Mouse (Mus musculus) thymus, adult 18-20 months (tissue): Measurements from ENCODE around the gene Plcb3.

Source experiments
- DNase-seq, 2 experiments: peaks; one replicate each; pipeline ENCODE4 v3.0.0; 2022; ENCODE audit warnings: mixed read lengths in 2 of 2

Gene Plcb3

DNA sequence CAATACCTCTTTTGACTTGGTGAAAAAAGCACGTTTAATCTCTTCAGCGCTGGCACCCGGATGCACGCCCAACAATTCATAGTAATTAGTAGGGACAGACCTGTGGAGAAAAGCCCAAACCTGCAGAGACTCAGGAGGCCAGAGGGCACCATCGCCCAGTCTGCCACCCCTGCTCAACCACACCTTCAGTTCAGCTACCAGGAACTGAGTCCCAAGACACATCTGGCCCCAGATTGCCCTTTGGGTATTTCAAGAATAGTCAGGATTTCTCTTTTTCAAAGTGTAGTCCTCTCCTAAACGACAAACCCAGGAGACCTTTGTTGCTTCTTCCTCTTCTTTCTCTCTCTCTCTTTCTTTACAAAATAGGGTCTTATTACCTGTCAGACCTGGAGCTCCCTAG, 14.4 kb upstream of the Plcb3 start:
- DNase-seq = no peak

- no peak for DNase-seq
These were observed 13.0 kb upstream of the Plcb3 start for GRCm38 (mm10) chr19:6989251-6989650.

GRCm38 (mm10) chr19:6987904-6988285, 11.6 kb upstream of the Plcb3 start:
- DNase-seq = no peak

GRCm38 (mm10) chr19:6987061-6987903, 11.0 kb upstream of the Plcb3 start, which contains the start of gene Vegfb:
Vegfb (minus strand) TSS chr19:6987651.
- peak; percentile 67 to 68 for DNase-seq

GRCm38 (mm10) chr19:6985951-6986708, 9.9 kb upstream of the Plcb3 start:
- DNase-seq = no peak

GRCm38 (mm10) chr19:6985300-6985699, 9.0 kb upstream of the Plcb3 start:
- DNase-seq = no peak

DNA sequence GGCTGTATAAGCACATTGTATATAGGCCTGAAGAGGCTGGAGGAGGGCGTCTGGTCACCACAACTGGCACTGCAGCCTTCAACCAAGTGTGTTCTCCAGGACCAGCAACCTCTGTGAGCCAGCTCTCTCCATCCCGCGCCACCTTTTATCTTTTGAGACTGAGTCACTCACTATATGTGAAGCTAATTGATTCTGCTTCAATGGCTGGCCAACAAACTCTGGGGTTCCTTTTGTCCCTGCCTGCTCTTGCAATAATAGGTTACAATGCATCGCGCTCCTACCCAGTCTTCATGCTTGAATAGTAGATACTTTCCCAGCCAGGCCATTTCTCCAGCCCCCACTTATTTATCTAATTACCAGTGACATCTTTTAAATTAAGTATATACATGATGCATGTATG, 7.4 kb upstream of the Plcb3 start:
- no peak for DNase-seq

- no peak for DNase-seq
These were observed 5.2 kb upstream of the Plcb3 start for GRCm38 (mm10) chr19:6981465-6981864.

GRCm38 (mm10) chr19:6980381-6981093, 4.3 kb upstream of the Plcb3 start, which contains the start of gene Fkbp2:
Fkbp2 (minus strand) TSS chr19:6980501.
- peak; percentile 97 to 99 for DNase-seq

DNA sequence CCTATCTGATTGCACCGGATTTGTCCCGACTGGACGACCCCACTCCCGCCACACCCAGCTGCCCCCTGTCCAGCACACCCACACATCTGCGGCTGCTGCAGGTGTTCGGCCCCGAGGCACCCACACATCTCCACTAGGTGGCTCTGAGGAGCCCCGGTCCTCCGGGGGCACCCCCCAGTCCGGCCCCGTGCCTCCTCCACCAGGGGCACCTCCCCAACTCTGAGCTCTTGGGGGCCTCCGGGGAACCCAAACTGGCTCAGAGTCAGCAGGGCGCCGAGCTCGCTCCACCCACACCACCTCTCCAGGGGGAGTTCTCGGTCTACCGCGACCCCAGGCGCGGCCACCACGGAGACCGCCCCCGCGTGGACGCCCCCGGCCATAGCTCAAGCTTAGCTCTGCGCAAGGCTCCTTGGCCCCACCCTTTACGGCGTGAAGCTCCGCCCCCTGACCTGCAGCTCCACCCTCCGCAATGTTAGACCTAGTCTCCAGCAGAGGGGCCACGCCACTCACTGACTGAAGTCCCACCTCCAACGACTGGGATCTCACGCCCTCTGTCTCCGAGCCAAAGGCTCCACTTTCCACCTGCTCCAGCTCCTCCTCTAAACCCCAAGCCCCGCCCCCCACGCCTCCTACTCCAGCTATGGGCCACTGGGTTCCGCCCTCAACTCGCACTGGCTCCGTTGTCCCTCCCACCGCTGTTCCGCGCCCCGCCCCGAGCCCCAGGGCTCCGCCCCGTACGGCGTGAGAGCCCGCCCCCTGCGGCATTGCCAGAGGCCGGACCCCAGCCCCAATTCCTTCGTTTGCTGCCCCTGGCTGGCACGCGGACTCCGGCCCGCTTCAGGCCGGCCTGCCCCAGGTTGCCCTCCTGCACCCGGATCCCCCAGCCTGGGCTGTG, 3.5 kb upstream of the Plcb3 start:
- DNase-seq = peak; percentile 99

- peak; percentile 49 to 70 for DNase-seq
These were observed 2.8 kb upstream of the Plcb3 start for GRCm38 (mm10) chr19:6979001-6979479.

GRCm38 (mm10) chr19:6978639-6978974, 2.3 kb upstream of the Plcb3 start:
- no peak for DNase-seq

DNA sequence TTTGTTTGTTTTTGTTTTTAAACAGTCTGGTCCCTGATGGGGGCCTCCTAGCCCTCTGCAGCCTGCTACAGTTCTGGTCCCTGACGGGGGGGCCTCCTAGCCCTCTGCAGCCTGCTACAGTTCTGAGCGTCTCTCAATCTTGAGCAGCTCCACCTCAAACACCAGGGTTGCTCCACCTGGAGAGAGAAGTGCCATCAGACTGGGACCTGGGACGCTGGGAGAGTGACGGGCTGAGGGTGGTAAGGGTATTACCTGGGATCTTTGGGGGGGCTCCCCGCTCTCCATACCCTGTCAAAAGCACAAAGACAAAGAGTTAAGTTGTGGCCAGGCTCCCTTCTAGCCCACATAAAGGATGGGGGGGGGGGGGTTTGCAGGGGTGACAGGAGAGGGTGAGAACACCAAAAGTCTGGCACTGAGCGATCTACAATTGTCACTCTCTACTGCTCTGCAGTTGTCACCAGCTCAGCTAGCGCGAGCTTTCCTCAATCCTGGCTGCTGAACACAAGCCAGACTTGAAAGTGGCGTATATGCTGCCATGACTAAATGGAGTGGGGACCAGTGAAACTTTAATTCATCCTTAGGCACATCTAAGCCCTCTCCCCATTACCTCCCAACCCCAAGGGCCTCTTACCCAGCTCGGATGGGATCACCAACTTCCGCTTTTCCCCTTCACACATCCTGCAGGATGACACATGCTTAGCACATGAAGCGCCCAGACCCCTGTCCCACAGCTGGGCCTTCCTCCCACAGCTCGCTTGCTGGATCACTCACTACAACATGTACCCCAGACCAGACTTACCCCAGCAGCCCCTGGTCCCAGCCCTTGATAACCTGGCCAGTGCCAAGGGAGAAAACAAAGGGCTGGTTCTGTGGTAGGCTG, 1.7 kb upstream of the Plcb3 start:
- no peak for DNase-seq

DNA sequence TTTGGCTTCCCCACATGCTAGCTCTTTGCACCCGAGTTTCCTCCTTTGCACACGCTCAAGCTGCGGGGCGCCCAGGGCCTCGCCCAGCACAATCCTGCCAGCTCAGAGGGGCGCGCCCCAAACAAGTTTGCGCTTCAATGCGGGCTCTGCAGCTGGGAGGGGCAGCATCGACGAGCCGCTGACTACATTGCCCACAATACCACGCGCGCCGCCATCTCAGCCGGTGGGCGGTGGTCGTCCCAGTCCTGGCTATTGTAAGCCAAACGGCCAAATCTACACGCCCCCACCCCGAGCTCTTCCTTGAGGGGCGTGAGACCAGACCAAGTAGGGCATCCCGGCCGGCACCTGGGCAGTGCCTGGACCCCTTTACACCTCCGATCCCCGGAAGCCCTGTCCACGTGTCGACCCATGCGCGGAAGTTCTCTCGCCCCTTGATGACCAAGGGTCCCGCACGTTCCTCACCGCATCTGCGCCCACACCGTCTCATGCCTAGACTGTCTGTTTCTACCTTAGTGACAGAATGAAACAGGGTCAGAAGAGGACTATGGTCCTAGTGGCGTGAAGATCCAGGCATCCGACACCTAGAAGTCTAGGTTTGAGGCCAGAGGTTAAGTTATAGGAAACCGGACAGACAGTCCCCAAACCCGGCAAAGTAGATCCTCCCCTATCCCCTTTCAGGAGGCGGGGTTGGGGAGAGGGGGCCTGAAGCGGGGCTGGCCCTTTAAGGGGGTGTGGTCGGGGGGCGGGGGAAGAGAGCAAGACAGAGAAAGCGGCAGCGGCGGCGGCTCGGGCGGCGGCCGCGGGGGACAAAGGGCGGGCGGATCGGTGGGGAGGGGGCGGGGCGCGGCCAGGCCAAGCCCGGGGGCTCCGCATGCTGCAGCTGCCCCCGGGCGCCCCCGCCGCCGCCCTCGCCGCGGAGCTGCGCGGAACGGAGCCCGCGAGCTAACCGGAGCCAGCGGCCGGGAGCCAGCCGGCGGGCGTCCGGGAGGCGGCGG, 1.8 kb downstream of the Plcb3 start, which contains the start of gene Ppp1r14b:
Gene Ppp1r14b, plus strand, starts transcription at position 758 of the 995 bp plus-strand sequence.
- DNase-seq = peak; percentile 78 to 83

DNA sequence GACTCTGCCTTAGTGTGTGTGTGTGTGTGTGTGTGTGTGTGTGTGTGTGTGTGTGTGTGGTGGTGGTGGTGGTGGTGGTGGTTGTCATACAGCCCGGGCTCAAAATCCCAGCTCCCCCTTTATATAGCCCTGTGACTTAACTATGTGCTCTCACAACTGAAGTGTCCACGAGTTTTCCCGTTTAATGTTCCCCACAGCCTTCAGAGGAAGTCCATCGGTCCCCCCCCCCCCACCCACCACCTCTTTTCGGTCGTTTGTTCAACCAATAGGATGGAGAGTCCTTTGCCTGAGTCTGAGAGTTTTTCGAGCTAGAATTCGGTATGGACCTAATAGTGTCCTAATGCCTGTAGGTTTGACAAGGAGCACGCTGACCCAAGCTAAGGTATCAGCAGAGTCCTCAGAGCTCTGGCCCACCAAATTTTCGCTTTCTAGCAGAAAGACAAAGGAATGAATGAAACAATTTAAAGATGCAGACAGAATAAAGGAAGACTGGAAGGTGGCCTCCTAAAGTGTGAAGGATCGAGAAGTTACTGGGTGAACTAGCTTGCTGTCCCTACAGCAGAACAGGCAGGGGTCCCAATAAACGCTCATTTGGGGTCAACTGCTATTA, 2.6 kb downstream of the Plcb3 start:
- DNase-seq = no peak

DNA sequence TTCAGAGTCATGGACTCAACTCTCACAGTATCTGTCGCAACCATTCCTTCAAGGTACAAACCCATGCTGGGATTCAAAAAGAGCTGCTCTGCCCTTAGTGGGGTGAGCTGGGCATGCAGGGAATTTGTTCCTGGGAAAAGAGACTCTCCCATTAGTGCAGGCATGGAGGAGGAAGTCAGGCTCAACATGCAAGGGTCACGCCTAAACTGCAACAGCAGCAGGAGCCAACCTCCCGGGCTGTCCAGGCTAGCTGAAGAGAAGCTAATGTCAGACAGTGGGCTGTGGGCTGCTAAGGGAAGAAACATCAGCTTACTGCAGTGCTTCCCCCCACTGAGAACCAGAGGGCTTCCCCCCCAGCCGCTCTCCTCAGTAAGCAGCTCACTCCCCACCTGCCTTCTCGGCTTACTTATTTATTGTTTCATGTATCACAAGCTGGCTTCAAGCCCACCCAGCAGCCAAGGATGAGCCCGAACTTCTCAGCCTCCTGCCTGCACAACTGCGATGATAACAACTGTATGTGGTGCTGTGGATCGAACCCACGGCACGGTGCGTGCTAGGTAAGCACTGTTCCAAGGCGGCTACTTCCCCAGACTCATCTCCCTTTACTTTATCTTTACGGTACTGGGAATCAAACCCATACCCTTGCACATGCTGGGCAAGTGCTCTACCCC, 3.9 kb downstream of the Plcb3 start:
- no peak for DNase-seq

GRCm38 (mm10) chr19:6971644-6972043, 4.6 kb downstream of the Plcb3 start:
- no peak for DNase-seq

- no peak for DNase-seq
These were observed 5.7 kb downstream of the Plcb3 start for GRCm38 (mm10) chr19:6970460-6971085.
